Mouse (Mus musculus) lung, postnatal 0 days (tissue): ENCODE results near the gene Emc10. TPM values are rescaled to one million over a fixed set of nuclear protein-coding genes. Genes with fewer than 3 reads are reported as not detected.

ENCODE experiments used
- ATAC-seq: fragments of 200-750 bp; cut with Nextera tagmentation; 2 replicates; pipeline ENCODE4 v1.8.0; 2017; ENCODE audit warnings: moderate library complexity
- DNase-seq: peaks from one replicate; pipeline ENCODE4 v3.0.0-alpha.2; 2016; ENCODE audit warnings: low spot score
- H3K27ac ChIP-seq: fragments of 300-500 bp; sonication (generic); 2 replicates; pipeline ENCODE4 v1.5.1; 2014; ENCODE audit warnings: antibody characterized with exemption, mild to moderate bottlenecking, low read length, mixed read lengths
- H3K27me3 ChIP-seq: fragments of 300-500 bp; sonication (generic); replicated peaks from 2 replicates; pipeline ENCODE4 v1.6.1; 2014; ENCODE audit warnings: low read length, mixed read lengths; ENCODE audit not compliant: insufficient read depth
- H3K36me3 ChIP-seq: fragments of 300-500 bp; sonication (generic); 2 replicates; pipeline ENCODE4 v1.6.1; 2014; ENCODE audit warnings: low read length, mixed read lengths; ENCODE audit not compliant: insufficient read depth
- H3K4me1 ChIP-seq: fragments of 300-500 bp; sonication (generic); 2 replicates; pipeline ENCODE4 v1.6.1; 2014; ENCODE audit warnings: antibody characterized with exemption, low read depth, low read length, mixed read lengths; ENCODE audit not compliant: insufficient read depth
- H3K4me2 ChIP-seq: fragments of 300-500 bp; sonication (generic); replicated peaks from 2 replicates; pipeline ENCODE4 v1.6.1; 2014; ENCODE audit warnings: low read depth, mild to moderate bottlenecking, low read length, moderate library complexity, mixed read lengths
- H3K4me3 ChIP-seq: fragments of 300-500 bp; sonication (generic); 2 replicates; pipeline ENCODE4 v1.5.1; 2014; ENCODE audit warnings: low read depth, low read length
- H3K9ac ChIP-seq: fragments of 300-500 bp; sonication (generic); replicated peaks from 2 replicates; pipeline ENCODE4 v1.6.1; 2014; ENCODE audit warnings: low read depth, mild to moderate bottlenecking
- H3K9me3 ChIP-seq: fragments of 300-500 bp; sonication (generic); 2 replicates; pipeline ENCODE4 v1.6.1; 2016; ENCODE audit warnings: low read length, mixed read lengths
- CTCF ChIP-seq: IDR thresholded peaks from 2 replicates; pipeline ENCODE4 v1.5.1; 2016; ENCODE audit warnings: antibody characterized with exemption, mild to moderate bottlenecking
- EP300 ChIP-seq: IDR thresholded peaks from 2 replicates; pipeline ENCODE4 v1.6.1; 2016; ENCODE audit warnings: antibody characterized with exemption, mild to moderate bottlenecking, control low read depth
- WGBS: fragments of 180-500 bp; shearing (Covaris S2); extraction: QIAGEN DNeasy Blood & Tissue Kit; methylation state at CpG from one replicate; pipeline ENCODE4 v1.1.7; 2014; 5-methylcytosine and 5-hydroxymethylcytosine counted together
- polyA plus RNA-seq: library from polyadenylated mRNA; unstranded; fragments of >200 nt; fragmentation: Nextera tagmentation; extraction: Ambion mirVana; gene quantifications from 2 replicates; pipeline ENCODE4 v1.2.1, GENCODE M21; 2015

Gene Emc10
- polyA plus RNA-seq, 1 experiment from 2014 or later, result 69.2 TPM

DNA sequence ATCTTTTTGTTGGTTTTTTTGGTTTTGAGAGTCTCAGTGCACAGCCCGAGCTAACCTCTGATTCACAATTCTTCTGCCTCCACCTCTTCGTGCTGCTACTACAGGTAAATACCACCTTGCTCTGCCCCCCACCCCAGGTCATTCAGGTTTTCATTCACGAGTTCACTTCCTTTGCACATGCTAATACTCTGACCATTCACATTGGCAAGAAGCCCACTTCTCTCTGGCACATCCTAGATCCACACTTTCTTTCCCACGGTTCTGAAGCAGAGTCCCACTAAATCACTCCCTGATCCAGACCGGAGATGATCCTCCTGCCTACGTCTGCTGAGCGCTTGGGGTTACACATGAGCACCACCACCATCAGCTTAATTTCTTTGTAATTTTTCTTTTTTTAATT, 1.2 kb downstream of the Emc10 start:
- Histone ChIP-seq H3K27me3 (no peaks in the 10 kb centered on the region), H3K36me3 (0 out of 2 replicates have a peak, but pooled peaks cover 10% of the 10 kb centered on the region), H3K4me2 (no peak overlapping the region), H3K4me1 (peaks cover 10% of the 10 kb centered on the region; the same call in 1 of the 2 replicates), H3K27ac (no peak overlapping the region), H3K9ac (no peak overlapping the region), H3K4me3 (no peak overlapping the region), H3K9me3 (no peaks in the 10 kb centered on the region)
- DNase-seq (no peak), ATAC-seq (no peak)
- whole genome bisulfite sequencing, result 71% methylated on average over 7 of the region's 7 CpGs
- TF ChIP-seq EP300 (no peak), CTCF (no peak)

DNA sequence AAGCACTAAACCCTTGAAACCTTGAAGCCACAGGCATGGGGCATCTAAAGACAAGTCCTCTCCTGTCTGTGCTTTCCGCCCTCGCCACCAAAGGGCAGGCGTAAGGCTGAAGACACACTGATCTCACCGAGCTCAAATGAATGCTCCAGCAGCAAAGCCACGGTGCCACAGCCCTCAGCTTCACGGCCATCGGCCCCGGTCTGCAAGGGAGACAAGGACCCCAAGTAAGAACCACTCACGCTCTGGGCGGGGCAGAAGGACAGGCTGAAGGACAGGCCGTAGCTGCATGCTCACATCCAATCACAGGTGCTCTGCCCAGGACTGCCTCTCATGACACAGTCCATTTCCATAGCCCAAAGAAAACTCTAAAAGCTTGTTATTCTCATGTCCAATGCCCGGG, 1.6 kb downstream of the Emc10 start:
- peaks cover 10% of the 10 kb centered on the region; the same call in 1 of the 2 replicates for H3K4me1 ChIP-seq
- DNase-seq (no peak), ATAC-seq (no peak)
- no peak overlapping the region for H3K27ac ChIP-seq
- H3K9ac ChIP-seq, result no peak overlapping the region
- H3K9me3 ChIP-seq, result no peaks in the 10 kb centered on the region
- no peaks in the 10 kb centered on the region for H3K27me3 ChIP-seq
- H3K4me2 ChIP-seq, result no peak overlapping the region
- H3K36me3 ChIP-seq, result 0 out of 2 replicates have a peak, but pooled peaks cover 11% of the 10 kb centered on the region
- H3K4me3 ChIP-seq, result no peak overlapping the region
- WGBS, result 79% methylated on average over 12 of the region's 12 CpGs
- no peak for TF ChIP-seq CTCF

- Histone ChIP-seq H3K27ac (no peak overlapping the region), H3K9me3 (no peaks in the 10 kb centered on the region), H3K4me3 (no peak overlapping the region), H3K27me3 (no peaks in the 10 kb centered on the region), H3K9ac (no peak overlapping the region), H3K4me1 (peaks cover 10% of the 10 kb centered on the region; the same call in 1 of the 2 replicates), H3K36me3 (peaks cover 11% of the 10 kb centered on the region; the same call in 1 of the 2 replicates), H3K4me2 (no peak overlapping the region)
- WGBS, result 94% methylated on average over 21 of the region's 21 CpGs
- TF ChIP-seq CTCF (no peak), EP300 (no peak)
- no peak for ATAC-seq
- no peak for DNase-seq
Measured at GRCm38 (mm10) chr7:44492166-44492826, 4.0 kb downstream of the Emc10 start.

DNA sequence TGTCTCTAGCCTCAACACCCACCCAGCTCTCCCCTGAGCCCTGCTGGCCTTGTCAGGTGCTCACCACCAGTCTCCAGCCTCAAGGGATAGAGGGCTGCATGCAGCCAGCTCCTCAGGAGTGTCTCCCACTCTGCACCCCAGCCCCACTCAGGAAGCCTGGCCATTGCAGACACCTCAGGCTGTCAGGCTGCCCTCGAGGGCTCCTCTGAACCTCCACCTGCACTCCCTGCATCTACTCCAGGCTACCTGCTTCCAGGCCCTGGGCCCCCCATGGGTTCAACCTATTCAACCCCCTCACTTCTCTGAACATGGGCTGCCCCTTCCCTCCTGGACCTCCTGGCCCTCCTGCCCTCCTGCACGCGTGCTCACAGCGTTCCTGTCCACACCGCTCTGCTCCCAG, 4.9 kb downstream of the Emc10 start:
- Histone ChIP-seq H3K4me2 (no peak overlapping the region), H3K36me3 (peaks cover 11% of the 10 kb centered on the region; the same call in 1 of the 2 replicates), H3K9me3 (no peaks in the 10 kb centered on the region), H3K27me3 (no peaks in the 10 kb centered on the region), H3K9ac (no peak overlapping the region), H3K27ac (no peak overlapping the region), H3K4me1 (peaks cover 5% of the 10 kb centered on the region; the same call in 1 of the 2 replicates), H3K4me3 (no peak overlapping the region)
- DNase-seq, result no peak
- WGBS, result 94% methylated on average over 5 of the region's 5 CpGs
- TF ChIP-seq CTCF (no peak), EP300 (no peak)
- ATAC-seq, result no peak

DNA sequence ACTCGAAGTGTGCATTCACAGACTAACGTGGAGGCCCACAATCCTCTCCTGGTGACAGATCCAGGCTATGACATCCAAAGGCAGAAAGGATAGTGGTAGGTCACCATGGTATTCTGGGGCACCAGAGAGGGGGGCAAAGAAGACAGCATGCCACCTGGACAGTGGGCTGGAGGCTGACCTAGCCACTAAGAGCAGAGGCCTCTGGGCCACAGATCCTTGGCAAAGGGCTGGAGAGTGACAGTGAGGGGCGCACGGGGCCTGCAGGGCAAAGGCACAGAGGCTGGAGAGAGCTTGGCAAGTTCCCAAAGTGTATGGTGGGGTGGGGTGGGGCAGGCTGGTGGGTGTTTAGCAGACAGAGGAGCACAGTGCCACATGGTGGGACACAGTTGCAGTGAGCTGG, 6.0 kb downstream of the Emc10 start:
- Histone ChIP-seq H3K9me3 (no peaks in the 10 kb centered on the region), H3K9ac (no peak overlapping the region), H3K4me3 (no peak overlapping the region), H3K4me2 (no peak overlapping the region), H3K27me3 (no peaks in the 10 kb centered on the region), H3K27ac (no peak overlapping the region), H3K4me1 (peaks cover under 1% of the 10 kb centered on the region; the same call in 1 of the 2 replicates), H3K36me3 (peaks cover 11% of the 10 kb centered on the region; the same call in 1 of the 2 replicates)
- DNase-seq (no peak), ATAC-seq (no peak)
- 77% methylated on average over 4 of the region's 4 CpGs for WGBS
- TF ChIP-seq CTCF, result no peak
- TF ChIP-seq EP300, result no peak

DNA sequence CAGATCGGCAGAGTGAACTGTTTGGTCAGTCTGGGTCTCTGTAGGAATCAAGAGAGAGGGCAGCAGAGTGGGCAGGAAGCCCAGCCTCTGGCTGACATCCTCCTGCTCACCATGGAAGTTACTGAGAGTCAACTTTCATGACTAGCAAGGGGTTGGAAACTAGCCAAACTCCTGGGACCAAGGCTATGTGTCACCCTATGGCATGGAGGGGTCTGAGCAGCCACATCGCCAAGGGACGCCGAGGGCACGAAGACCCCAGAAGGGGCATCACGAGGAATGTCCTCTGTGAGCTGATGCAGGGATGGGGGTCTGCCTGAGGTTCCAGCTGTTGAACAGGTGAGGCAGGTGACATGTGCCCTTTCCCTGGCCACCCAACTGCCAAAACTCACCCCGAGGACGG, 7.8 kb downstream of the Emc10 start:
- Histone ChIP-seq H3K27me3 (no peaks in the 10 kb centered on the region), H3K4me3 (no peak overlapping the region), H3K36me3 (peaks cover 11% of the 10 kb centered on the region; the same call in 1 of the 2 replicates), H3K27ac (no peak overlapping the region), H3K9ac (no peak overlapping the region), H3K9me3 (no peaks in the 10 kb centered on the region), H3K4me1 (no peaks in the 10 kb centered on the region), H3K4me2 (no peak overlapping the region)
- ATAC-seq (no peak), DNase-seq (no peak)
- WGBS, result 93% methylated on average over 8 of the region's 8 CpGs
- TF ChIP-seq EP300 (no peak), CTCF (no peak)
